Mouse (Mus musculus) brain, embryonic 18.5 days (tissue): ENCODE data around the gene Gm20661.

Source experiments
- DNase-seq: peaks from one replicate; pipeline ENCODE4 v3.0.0-alpha.2; 2012; ENCODE audit warnings: low read depth, low spot score

The Gm20661 gene

GRCm38 (mm10) chr9:107982681-107983346 lies at the start of gene Gm20661:
Gene Gm20661 (plus strand): TSS chr9:107983058.
- no peak for DNase-seq

GRCm38 (mm10) chr9:107934146-107934545 lies 48.7 kb upstream of the Gm20661 start:
- DNase-seq: no peak

GRCm38 (mm10) chr9:107935374-107935773 lies 47.5 kb upstream of the Gm20661 start, which contains the start of gene Camkv:
Gene Camkv (plus strand): TSS chr9:107935674.
- no peak for DNase-seq

GRCm38 (mm10) chr9:107935790-107936214 lies 47.1 kb upstream of the Gm20661 start:
- DNase-seq: no peak

- DNase-seq: no peak
Measured at GRCm38 (mm10) chr9:107936215-107936822, 46.5 kb upstream of the Gm20661 start.

GRCm38 (mm10) chr9:107936831-107937230 lies 46.0 kb upstream of the Gm20661 start:
- DNase-seq: no peak

- DNase-seq: no peak
Measured at GRCm38 (mm10) chr9:107947241-107948194, 35.3 kb upstream of the Gm20661 start.

- no peak for DNase-seq
Measured at GRCm38 (mm10) chr9:107949184-107949921, 33.5 kb upstream of the Gm20661 start.

- DNase-seq: no peak
Measured at GRCm38 (mm10) chr9:107949922-107950235, 33.0 kb upstream of the Gm20661 start, which contains the start of gene Traip. Gene Traip (plus strand): TSS chr9:107950136.

GRCm38 (mm10) chr9:107950460-107951355 lies 32.1 kb upstream of the Gm20661 start:
- DNase-seq: peak; percentile 79

- DNase-seq: no peak
Measured at GRCm38 (mm10) chr9:107955613-107956289, 27.1 kb upstream of the Gm20661 start.

- DNase-seq: no peak
Measured at GRCm38 (mm10) chr9:107957141-107957540, 25.7 kb upstream of the Gm20661 start.

- no peak for DNase-seq
Measured at GRCm38 (mm10) chr9:107959896-107960295, 23.0 kb upstream of the Gm20661 start.

GRCm38 (mm10) chr9:107960928-107961327 lies 21.9 kb upstream of the Gm20661 start:
- no peak for DNase-seq

- peak; percentile 74 for DNase-seq
Measured at GRCm38 (mm10) chr9:107961351-107961762, 21.5 kb upstream of the Gm20661 start.

GRCm38 (mm10) chr9:107961881-107962280 lies 21.0 kb upstream of the Gm20661 start:
- no peak for DNase-seq

- no peak for DNase-seq
Measured at GRCm38 (mm10) chr9:107962916-107963315, 19.9 kb upstream of the Gm20661 start.

- no peak for DNase-seq
Measured at GRCm38 (mm10) chr9:107963700-107964099, 19.2 kb upstream of the Gm20661 start.

GRCm38 (mm10) chr9:107964681-107965080 lies 18.2 kb upstream of the Gm20661 start:
- no peak for DNase-seq

GRCm38 (mm10) chr9:107966676-107967075 lies 16.2 kb upstream of the Gm20661 start:
- no peak for DNase-seq
